Mouse (Mus musculus) myocyte (in vitro differentiated cells): ENCODE results near the gene Fam189b.

ENCODE experiments used
- POLR2A ChIP-seq: IDR thresholded peaks from one replicate; pipeline ENCODE4 v1.6.1; 2011; ENCODE audit warnings: low read depth, mild to moderate bottlenecking, control low read depth, moderate library complexity; ENCODE audit not compliant: insufficient read length
- POLR2AphosphoS2 ChIP-seq: IDR thresholded peaks from one replicate; pipeline ENCODE4 v1.6.1; 2011; ENCODE audit warnings: low read depth, control low read depth; ENCODE audit not compliant: insufficient read length

DNA sequence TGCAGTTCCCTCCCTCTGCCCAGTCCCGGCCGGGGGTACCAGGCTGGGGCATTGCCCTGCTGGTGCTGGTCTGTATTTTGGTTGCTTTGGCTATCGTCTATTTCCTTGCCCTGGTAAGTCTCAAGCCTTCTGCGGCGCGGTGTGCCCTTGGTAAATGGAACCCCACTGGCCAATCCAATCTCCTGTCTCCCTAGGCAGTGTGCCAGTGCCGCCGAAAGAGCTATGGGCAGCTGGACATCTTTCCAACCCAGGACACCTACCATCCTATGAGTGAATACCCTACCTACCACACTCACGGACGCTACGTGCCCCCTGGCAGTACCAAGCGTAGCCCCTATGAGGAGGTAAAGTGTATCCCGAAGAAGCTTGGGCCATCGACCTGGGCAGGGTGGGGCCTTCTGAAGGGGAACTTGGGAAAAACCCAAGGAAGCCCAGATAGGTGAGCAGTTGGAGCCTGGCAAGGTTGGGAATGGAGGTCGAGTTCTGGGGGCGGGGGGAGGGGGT, 48.9 kb downstream of the Fam189b start:
- TF ChIP-seq POLR2A (no peak), POLR2AphosphoS2 (no peak)
